Mouse (Mus musculus) embryonic facial prominence, embryonic 12.5 days (tissue): Measurements from ENCODE around the gene Tssk6. TPM values are rescaled to one million over a fixed set of nuclear protein-coding genes. Genes with fewer than 3 reads are reported as not detected.

Experiments
- ATAC-seq: fragments of 200-750 bp; cut with Nextera tagmentation; 2 replicates; pipeline ENCODE4 v1.8.0; 2017; ENCODE audit not compliant: insufficient number of reproducible peaks, insufficient read depth, low FRiP score, low TSS enrichment
- H3K27ac ChIP-seq: fragments of 300-500 bp; sonication (generic); 2 replicates; pipeline ENCODE4 v1.5.1; 2016; ENCODE audit warnings: mild to moderate bottlenecking
- H3K27me3 ChIP-seq: fragments of 300-500 bp; sonication (generic); 2 replicates; pipeline ENCODE4 v1.6.1; 2016; ENCODE audit warnings: mild to moderate bottlenecking, moderate library complexity
- H3K36me3 ChIP-seq: fragments of 300-500 bp; sonication (generic); 2 replicates; pipeline ENCODE4 v1.6.1; 2016; ENCODE audit warnings: mild to moderate bottlenecking
- H3K4me1 ChIP-seq: fragments of 300-500 bp; sonication (generic); 2 replicates; pipeline ENCODE4 v1.6.1; 2016
- H3K4me2 ChIP-seq: fragments of 300-500 bp; sonication (generic); replicated peaks from 2 replicates; pipeline ENCODE4 v1.6.1; 2016; ENCODE audit warnings: mild to moderate bottlenecking, moderate library complexity
- H3K4me3 ChIP-seq: fragments of 300-500 bp; sonication (generic); 2 replicates; pipeline ENCODE4 v1.5.1; 2016; ENCODE audit warnings: mild to moderate bottlenecking
- H3K9ac ChIP-seq: fragments of 300-500 bp; sonication (generic); 2 replicates; pipeline ENCODE4 v1.6.1; 2016; ENCODE audit warnings: mild to moderate bottlenecking, moderate library complexity
- H3K9me3 ChIP-seq: fragments of 300-500 bp; sonication (generic); 2 replicates; pipeline ENCODE4 v1.6.1; 2016; ENCODE audit warnings: mild to moderate bottlenecking, moderate library complexity
- WGBS: fragments of 180-500 bp; shearing (Covaris S2); methylation state at CpG from one replicate; pipeline ENCODE4 v1.1.7; 2016; 5-methylcytosine and 5-hydroxymethylcytosine counted together
- polyA plus RNA-seq: library from polyadenylated mRNA; unstranded; fragments of >200 nt; fragmentation: Nextera tagmentation; extraction: Ambion mirVana; gene quantifications from 2 replicates; pipeline ENCODE4 v1.2.1, GENCODE M21; 2016

Gene Tssk6
- polyA plus RNA-seq, 1 experiment from 2014 or later = 5.1 TPM

- WGBS = 32% methylated on average over 10 of the region's 10 CpGs
- Histone ChIP-seq H3K4me2 (no peak overlapping the region), H3K27ac (no peak overlapping the region), H3K4me1 (peaks cover 5% of the 10 kb centered on the region; the same call in 1 of the 2 replicates), H3K4me3 (no peak overlapping the region), H3K36me3 (no peaks in the 10 kb centered on the region), H3K27me3 (peaks cover 54% of the 10 kb centered on the region), H3K9ac (0 out of 2 replicates have a peak overlapping the region, but pooled peaks have one; percentile 15), H3K9me3 (no peaks in the 10 kb centered on the region)
- no peak for ATAC-seq
Measured at GRCm38 (mm10) chr8:69876097-69876496, 25.9 kb upstream of the Tssk6 start.

GRCm38 (mm10) chr8:69876967-69877366 is 25.0 kb upstream of the Tssk6 start:
- Histone ChIP-seq H3K4me1 (peaks cover 12% of the 10 kb centered on the region; the same call in 1 of the 2 replicates), H3K4me3 (no peak overlapping the region), H3K36me3 (no peaks in the 10 kb centered on the region), H3K27me3 (peaks cover 63% of the 10 kb centered on the region), H3K9me3 (no peaks in the 10 kb centered on the region), H3K27ac (no peak overlapping the region), H3K4me2 (no peak overlapping the region), H3K9ac (no peak overlapping the region)
- WGBS = 72% methylated on average over 10 of the region's 10 CpGs
- ATAC-seq = no peak

GRCm38 (mm10) chr8:69877396-69877795 is 24.6 kb upstream of the Tssk6 start:
- ATAC-seq = no peak
- no peak overlapping the region for H3K9ac ChIP-seq
- no peak overlapping the region for H3K4me3 ChIP-seq
- no peak overlapping the region for H3K27ac ChIP-seq
- H3K4me2 ChIP-seq = no peak overlapping the region
- H3K36me3 ChIP-seq = no peaks in the 10 kb centered on the region
- H3K9me3 ChIP-seq = no peaks in the 10 kb centered on the region
- 83% methylated on average over 4 of the region's 4 CpGs for WGBS
- peaks cover 12% of the 10 kb centered on the region; the same call in 1 of the 2 replicates for H3K4me1 ChIP-seq
- peaks cover 67% of the 10 kb centered on the region for H3K27me3 ChIP-seq

- no peaks in the 10 kb centered on the region for H3K9me3 ChIP-seq
- no peaks in the 10 kb centered on the region for H3K36me3 ChIP-seq
- WGBS = 50% methylated on average over 3 of the region's 3 CpGs
- H3K4me3 ChIP-seq = no peak overlapping the region
- no peak overlapping the region for H3K9ac ChIP-seq
- no peak for ATAC-seq
- no peak overlapping the region for H3K4me2 ChIP-seq
- peaks cover 73% of the 10 kb centered on the region for H3K27me3 ChIP-seq
- peaks cover 12% of the 10 kb centered on the region; the same call in 1 of the 2 replicates for H3K4me1 ChIP-seq
- H3K27ac ChIP-seq = no peak overlapping the region
Measured at GRCm38 (mm10) chr8:69877992-69878391, 24.0 kb upstream of the Tssk6 start.

- 49% methylated on average over 8 of the region's 8 CpGs for WGBS
- Histone ChIP-seq H3K27me3 (peaks cover 90% of the 10 kb centered on the region), H3K9me3 (no peaks in the 10 kb centered on the region), H3K36me3 (no peaks in the 10 kb centered on the region), H3K27ac (no peak overlapping the region), H3K4me2 (no peak overlapping the region), H3K4me1 (peaks cover 12% of the 10 kb centered on the region; the same call in 1 of the 2 replicates), H3K9ac (no peak overlapping the region), H3K4me3 (no peak overlapping the region)
- ATAC-seq = no peak
Measured at GRCm38 (mm10) chr8:69879678-69880077, 22.3 kb upstream of the Tssk6 start.

- Histone ChIP-seq H3K27me3 (peaks cover 97% of the 10 kb centered on the region), H3K9ac (no peak overlapping the region), H3K9me3 (no peaks in the 10 kb centered on the region), H3K4me1 (peaks cover 14% of the 10 kb centered on the region; the same call in 1 of the 2 replicates), H3K36me3 (no peaks in the 10 kb centered on the region), H3K4me3 (peak overlapping the region; percentile 39), H3K4me2 (peak overlapping the region; percentile 45), H3K27ac (no peak overlapping the region)
- ATAC-seq = no peak
- WGBS = 13% methylated on average over 37 of the region's 37 CpGs
Measured at GRCm38 (mm10) chr8:69880841-69881240, 21.1 kb upstream of the Tssk6 start.

GRCm38 (mm10) chr8:69881261-69881865 is 20.6 kb upstream of the Tssk6 start:
- Histone ChIP-seq H3K27ac (no peak overlapping the region), H3K36me3 (no peaks in the 10 kb centered on the region), H3K9ac (no peak overlapping the region), H3K4me3 (peak overlapping the region; percentile 39), H3K4me1 (peaks cover 15% of the 10 kb centered on the region; the same call in 1 of the 2 replicates), H3K27me3 (peaks cover 97% of the 10 kb centered on the region), H3K4me2 (peak overlapping the region; percentile 45), H3K9me3 (no peaks in the 10 kb centered on the region)
- ATAC-seq = no peak
- 19% methylated on average over 79 of the region's 79 CpGs for WGBS

- no peak for ATAC-seq
- Histone ChIP-seq H3K27ac (no peak overlapping the region), H3K9ac (no peak overlapping the region), H3K4me2 (peak overlapping the region; percentile 45), H3K4me1 (peaks cover 20% of the 10 kb centered on the region), H3K27me3 (peaks cover 97% of the 10 kb centered on the region), H3K36me3 (no peaks in the 10 kb centered on the region), H3K4me3 (peak overlapping the region; percentile 39), H3K9me3 (no peaks in the 10 kb centered on the region)
- WGBS = 8% methylated on average over 103 of the region's 103 CpGs
Measured at GRCm38 (mm10) chr8:69882021-69882756, 19.8 kb upstream of the Tssk6 start.

- Histone ChIP-seq H3K27ac (no peak overlapping the region), H3K4me1 (peaks cover 29% of the 10 kb centered on the region), H3K9ac (no peak overlapping the region), H3K4me3 (peak overlapping the region; percentile 39; the same call in 1 of the 2 replicates), H3K27me3 (peaks cover 99% of the 10 kb centered on the region), H3K4me2 (peak overlapping the region; percentile 45), H3K36me3 (no peaks in the 10 kb centered on the region), H3K9me3 (no peaks in the 10 kb centered on the region)
- no peak for ATAC-seq
- 12% methylated on average over 52 of the region's 52 CpGs for WGBS
Measured at GRCm38 (mm10) chr8:69882833-69883600, 19.0 kb upstream of the Tssk6 start.

GRCm38 (mm10) chr8:69884141-69884540 is 17.8 kb upstream of the Tssk6 start:
- Histone ChIP-seq H3K27ac (no peak overlapping the region), H3K4me3 (no peak overlapping the region), H3K4me1 (peaks cover 38% of the 10 kb centered on the region), H3K27me3 (peaks cover 100% of the 10 kb centered on the region), H3K36me3 (no peaks in the 10 kb centered on the region), H3K9ac (no peak overlapping the region), H3K4me2 (no peak overlapping the region), H3K9me3 (no peaks in the 10 kb centered on the region)
- 55% methylated on average over 13 of the region's 13 CpGs for WGBS
- no peak for ATAC-seq

- Histone ChIP-seq H3K27ac (no peak within 1 kb of the TSS), H3K36me3 (no peaks in the 10 kb centered on the region), H3K27me3 (peaks cover 93% of the 10 kb centered on the region), H3K4me2 (peak within 1 kb of the TSS; percentile 43), H3K4me1 (peaks cover 30% of the 10 kb centered on the region), H3K4me3 (peak within 1 kb of the TSS; percentile 23), H3K9ac (peak within 1 kb of the TSS; percentile 16; the same call in 1 of the 2 replicates), H3K9me3 (no peaks in the 10 kb centered on the region)
- ATAC-seq = no peak
- under 1% methylated on average over 60 of the region's 60 CpGs for WGBS
Measured at GRCm38 (mm10) chr8:69887289-69888243, 14.4 kb upstream of the Tssk6 start, which contains the start of gene Cilp2. Gene Cilp2 (minus strand): TSS chr8:69887687.
